Mouse (Mus musculus) kidney, embryonic 16.5 days (tissue): ENCODE results near the gene Ephb3. TPM values are rescaled to one million over a fixed set of nuclear protein-coding genes. Genes with fewer than 3 reads are reported as not detected.

Source experiments
- ATAC-seq: fragments of 200-750 bp; cut with Nextera tagmentation; 2 replicates; pipeline ENCODE4 v1.8.0; 2017; ENCODE audit warnings: moderate TSS enrichment; ENCODE audit not compliant: low FRiP score, low TSS enrichment
- H3K27ac ChIP-seq: fragments of 300-500 bp; sonication (generic); 2 replicates; pipeline ENCODE4 v1.5.1; 2014; ENCODE audit warnings: low read length
- H3K27me3 ChIP-seq: fragments of 300-500 bp; sonication (generic); 2 replicates; pipeline ENCODE4 v1.6.1; 2014; ENCODE audit warnings: low read length, control low read depth, mixed read lengths; ENCODE audit not compliant: insufficient read depth
- H3K36me3 ChIP-seq: fragments of 300-500 bp; sonication (generic); 2 replicates; pipeline ENCODE4 v1.6.1; 2014; ENCODE audit warnings: low read length, control low read depth, mixed read lengths; ENCODE audit not compliant: insufficient read depth
- H3K4me1 ChIP-seq: fragments of 300-500 bp; sonication (generic); 2 replicates; pipeline ENCODE4 v1.6.1; 2014; ENCODE audit warnings: low read length, control low read depth, mixed read lengths; ENCODE audit not compliant: insufficient read depth
- H3K4me2 ChIP-seq: fragments of 300-500 bp; sonication (generic); replicated peaks from 2 replicates; pipeline ENCODE4 v1.6.1; 2014; ENCODE audit warnings: low read depth, low read length
- H3K4me3 ChIP-seq: fragments of 300-500 bp; sonication (generic); 2 replicates; pipeline ENCODE4 v1.5.1; 2014; ENCODE audit warnings: mild to moderate bottlenecking, low read length
- H3K9ac ChIP-seq: fragments of 300-500 bp; sonication (generic); replicated peaks from 2 replicates; pipeline ENCODE4 v1.6.1; 2014; ENCODE audit warnings: low read length
- H3K9me3 ChIP-seq: fragments of 300-500 bp; sonication (generic); 2 replicates; pipeline ENCODE4 v1.6.1; 2016; ENCODE audit warnings: low read length, control low read depth
- WGBS: fragments of 180-500 bp; shearing (Covaris S2); extraction: QIAGEN DNeasy Blood & Tissue Kit; methylation state at CpG from one replicate; pipeline ENCODE4 v1.1.7; 2014; 5-methylcytosine and 5-hydroxymethylcytosine counted together
- polyA plus RNA-seq: library from polyadenylated mRNA; unstranded; fragments of >200 nt; fragmentation: Nextera tagmentation; extraction: Ambion mirVana; gene quantifications from 2 replicates; pipeline ENCODE4 v1.2.1, GENCODE M21; 2015

Gene Ephb3
- polyA plus RNA-seq, 1 experiment from 2014 or later, result 21.8 TPM

DNA sequence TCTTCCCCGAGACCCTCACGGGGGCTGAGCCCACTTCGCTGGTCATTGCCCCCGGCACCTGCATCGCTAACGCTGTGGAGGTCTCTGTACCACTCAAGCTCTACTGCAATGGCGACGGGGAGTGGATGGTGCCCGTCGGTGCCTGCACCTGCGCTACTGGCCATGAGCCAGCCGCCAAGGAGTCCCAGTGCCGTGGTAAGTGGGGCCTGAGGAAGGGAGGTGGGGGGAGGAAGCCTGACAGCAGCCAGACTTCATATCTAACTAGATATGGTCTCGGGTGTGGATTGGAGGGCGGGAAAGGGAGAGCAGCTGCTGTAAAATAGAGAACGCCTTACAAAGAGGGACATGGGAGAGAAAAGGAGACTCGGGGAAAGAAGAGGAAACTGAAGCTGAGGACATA is 10.2 kb downstream of the Ephb3 start:
- Histone ChIP-seq H3K27me3 (no peaks in the 10 kb centered on the region), H3K9me3 (no peaks in the 10 kb centered on the region), H3K27ac (no peak overlapping the region), H3K4me2 (no peak overlapping the region), H3K4me1 (peaks cover 46% of the 10 kb centered on the region), H3K4me3 (no peak overlapping the region), H3K9ac (no peak overlapping the region), H3K36me3 (peaks cover 36% of the 10 kb centered on the region)
- no peak for ATAC-seq
- 82% methylated on average over 17 of the region's 17 CpGs for WGBS

DNA sequence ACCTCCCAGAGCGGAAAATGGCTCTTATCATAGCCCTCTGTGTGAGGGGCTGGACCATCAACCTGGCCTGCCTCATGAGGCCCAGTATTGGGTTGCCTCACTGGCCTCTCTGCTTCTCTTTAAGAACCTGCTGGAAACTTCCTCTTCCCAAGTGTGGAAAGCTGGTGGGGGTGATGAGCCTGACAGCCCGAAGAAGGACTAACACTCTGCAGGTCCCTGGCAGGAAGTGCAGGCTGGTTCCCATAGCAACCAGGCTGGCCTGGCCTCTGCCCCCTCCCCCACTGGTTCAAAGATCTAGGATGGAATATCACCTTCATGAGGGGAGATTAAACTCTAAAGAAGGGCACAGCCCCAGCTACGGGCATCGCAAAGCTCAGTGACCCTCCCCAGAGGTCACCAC is 11.5 kb downstream of the Ephb3 start:
- H3K9ac ChIP-seq, result no peak overlapping the region

DNA sequence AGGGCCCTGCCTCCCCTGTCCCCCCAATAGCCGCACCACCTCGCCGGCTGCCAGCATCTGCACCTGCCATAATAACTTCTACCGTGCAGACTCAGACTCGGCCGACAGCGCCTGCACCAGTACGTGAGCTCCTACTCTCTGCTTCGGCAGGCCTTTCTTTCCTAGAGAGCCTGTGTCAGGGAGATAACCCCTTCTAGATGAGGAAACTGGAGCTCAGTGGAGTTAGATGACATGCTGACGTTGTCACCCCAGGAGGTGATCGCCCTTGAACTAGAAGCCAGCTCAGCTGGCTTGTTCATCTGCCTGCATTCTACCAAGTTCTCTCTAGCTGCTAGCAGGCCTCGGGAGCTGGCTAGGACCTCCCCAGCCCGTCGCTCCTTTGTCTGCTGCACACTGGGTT is 12.7 kb downstream of the Ephb3 start:
- H3K36me3 ChIP-seq, result peaks cover 58% of the 10 kb centered on the region
- H3K4me1 ChIP-seq, result peaks cover 23% of the 10 kb centered on the region
- H3K4me2 ChIP-seq, result no peak overlapping the region
- no peak overlapping the region for H3K27ac ChIP-seq
- H3K4me3 ChIP-seq, result no peak overlapping the region
- no peak for ATAC-seq
- no peak overlapping the region for H3K9ac ChIP-seq
- no peaks in the 10 kb centered on the region for H3K27me3 ChIP-seq
- WGBS, result 85% methylated on average over 14 of the region's 14 CpGs
- no peaks in the 10 kb centered on the region for H3K9me3 ChIP-seq

More for the DNA sequence above, 11.5 kb downstream of the Ephb3 start:
- Histone ChIP-seq H3K4me3 (no peak overlapping the region), H3K4me2 (no peak overlapping the region), H3K27ac (no peak overlapping the region), H3K27me3 (no peaks in the 10 kb centered on the region), H3K36me3 (peaks cover 46% of the 10 kb centered on the region), H3K4me1 (peaks cover 35% of the 10 kb centered on the region), H3K9me3 (no peaks in the 10 kb centered on the region)
- 26% methylated on average over 4 of the region's 4 CpGs for WGBS
- no peak for ATAC-seq

DNA sequence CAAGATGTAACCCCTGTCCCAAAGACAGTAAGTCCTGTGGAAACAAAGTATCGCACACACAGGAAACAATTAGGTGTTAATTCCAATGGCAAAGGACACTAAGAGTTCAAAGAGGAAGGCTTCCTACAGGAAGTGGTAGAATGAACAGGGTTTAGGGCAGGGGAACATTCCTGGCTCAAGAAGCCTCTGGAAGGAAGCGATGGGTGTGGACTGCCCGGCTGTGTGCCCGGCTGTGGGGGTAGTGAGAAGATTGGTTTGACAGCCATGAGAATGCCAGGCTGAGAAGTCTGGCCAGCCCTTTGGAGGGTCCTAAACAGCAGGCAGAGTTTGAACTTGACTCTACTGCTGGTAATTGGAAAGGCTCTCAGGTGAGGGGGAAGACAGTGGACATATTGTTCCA is 15.1 kb downstream of the Ephb3 start:
- H3K27ac ChIP-seq, result no peak overlapping the region
- H3K36me3 ChIP-seq, result peaks cover 52% of the 10 kb centered on the region
- WGBS, result 79% methylated on average over 4 of the region's 4 CpGs
- no peak overlapping the region for H3K4me2 ChIP-seq
- no peak overlapping the region for H3K9ac ChIP-seq
- no peaks in the 10 kb centered on the region for H3K27me3 ChIP-seq
- ATAC-seq, result no peak
- peaks cover 19% of the 10 kb centered on the region for H3K4me1 ChIP-seq
- no peaks in the 10 kb centered on the region for H3K9me3 ChIP-seq
- H3K4me3 ChIP-seq, result no peak overlapping the region

DNA sequence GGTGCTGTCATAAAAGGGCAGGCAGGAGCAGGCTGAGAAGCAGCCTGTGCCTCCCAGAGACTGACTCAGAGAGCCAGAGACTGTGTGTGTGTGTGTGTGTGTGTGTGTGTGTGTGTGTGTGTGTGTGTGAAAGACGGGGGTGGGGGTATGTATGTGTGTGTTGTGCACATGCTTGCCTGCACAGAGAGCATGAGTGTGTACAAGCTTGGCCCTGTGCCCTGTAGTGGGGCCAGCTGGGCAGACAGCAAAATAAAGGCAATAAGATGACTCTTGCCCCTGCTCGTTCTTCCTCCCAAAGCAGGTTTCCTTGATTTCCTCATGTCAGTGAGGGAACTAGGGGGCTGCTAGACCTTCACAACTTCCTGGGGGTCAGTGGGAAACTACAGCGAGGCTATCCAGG is 18.5 kb downstream of the Ephb3 start:
- Histone ChIP-seq H3K27ac (no peak overlapping the region), H3K9ac (no peak overlapping the region), H3K4me1 (0 out of 2 replicates have a peak, but pooled peaks cover 3% of the 10 kb centered on the region), H3K4me2 (no peak overlapping the region), H3K4me3 (no peak overlapping the region), H3K36me3 (peaks cover 39% of the 10 kb centered on the region), H3K27me3 (no peaks in the 10 kb centered on the region), H3K9me3 (no peaks in the 10 kb centered on the region)
- ATAC-seq, result no peak
- 64% methylated on average over 3 of the region's 3 CpGs for WGBS

DNA sequence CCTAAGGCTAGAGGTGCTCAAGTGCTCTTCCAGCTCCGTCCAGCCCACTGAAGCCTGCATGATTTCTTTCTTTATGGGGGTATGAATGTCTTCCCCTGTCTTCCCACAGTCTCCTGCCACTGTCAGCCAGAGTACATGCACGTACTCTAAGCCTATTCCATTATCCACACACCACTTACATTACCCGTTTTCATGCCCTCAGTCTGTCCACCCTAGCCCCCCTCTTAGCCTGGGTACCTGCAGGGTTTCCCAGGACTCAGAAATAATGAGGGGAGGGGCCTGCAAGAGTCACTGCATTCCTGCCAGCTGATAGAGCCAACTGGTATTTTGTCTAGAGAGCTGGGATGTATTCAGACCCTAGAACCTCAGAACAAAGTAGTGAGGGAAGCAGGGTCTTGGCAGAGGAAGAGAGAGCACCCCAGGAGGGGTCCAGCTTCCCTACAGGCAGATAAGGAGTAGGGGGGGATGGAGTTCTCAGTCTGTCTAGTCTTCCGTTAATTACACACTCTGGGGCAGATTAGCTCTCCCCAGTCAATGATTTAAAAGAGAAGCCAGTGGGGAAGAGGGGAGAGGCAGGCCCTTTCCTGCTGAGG is 20.2 kb downstream of the Ephb3 start:
- Histone ChIP-seq H3K4me1 (0 out of 2 replicates have a peak, but pooled peaks cover 3% of the 10 kb centered on the region), H3K4me2 (no peak overlapping the region), H3K36me3 (peaks cover 26% of the 10 kb centered on the region), H3K9me3 (no peaks in the 10 kb centered on the region), H3K27me3 (no peaks in the 10 kb centered on the region), H3K4me3 (no peak overlapping the region), H3K9ac (no peak overlapping the region), H3K27ac (no peak overlapping the region)
- WGBS, result 54% methylated on average over 4 of the region's 4 CpGs
- ATAC-seq, result no peak

DNA sequence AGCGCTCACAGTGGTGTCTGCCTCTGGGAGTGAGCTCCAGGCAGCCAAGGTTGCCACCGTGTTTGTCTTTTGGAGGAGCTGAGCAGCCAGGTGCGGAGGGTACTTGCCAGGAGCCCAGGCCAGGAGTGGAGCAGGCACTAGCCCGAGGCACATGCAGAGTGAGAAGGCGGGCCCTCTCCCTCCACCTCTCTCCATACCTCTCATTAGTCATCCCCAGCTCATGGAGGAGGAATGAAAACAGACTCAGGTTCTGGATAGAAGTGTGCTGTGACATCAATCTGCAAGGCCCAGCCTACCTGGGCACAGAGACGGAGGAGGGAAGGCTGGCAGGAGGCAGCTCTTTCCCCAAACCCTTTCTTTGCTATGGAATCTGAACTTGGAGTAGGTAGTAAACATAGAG is 22.1 kb downstream of the Ephb3 start:
- no peak overlapping the region for H3K27ac ChIP-seq

DNA sequence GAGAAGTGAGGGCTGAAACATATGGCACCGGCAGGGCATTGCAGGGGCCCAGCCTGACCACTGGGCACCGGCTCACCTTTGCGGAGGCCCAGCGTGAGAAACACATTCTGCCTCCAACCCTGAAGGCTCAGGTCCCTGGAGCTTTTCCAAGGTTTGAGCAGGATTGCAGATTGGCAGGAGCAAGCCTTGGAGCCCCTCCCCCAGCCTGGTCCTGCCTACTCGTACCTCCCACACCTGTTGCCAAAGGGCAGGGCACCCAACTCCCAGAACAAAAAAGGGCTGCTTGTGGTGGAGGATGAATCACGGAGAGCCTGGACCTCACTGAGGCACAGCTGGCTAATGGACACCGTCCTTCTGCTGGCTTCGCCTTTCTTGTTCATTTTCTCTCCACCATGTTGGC is 30.6 kb downstream of the Ephb3 start:
- no peaks in the 10 kb centered on the region for H3K9me3 ChIP-seq
- H3K4me1 ChIP-seq, result peaks cover 17% of the 10 kb centered on the region
- H3K9ac ChIP-seq, result no peak overlapping the region
- 55% methylated on average over 8 of the region's 8 CpGs for WGBS
- H3K36me3 ChIP-seq, result no peaks in the 10 kb centered on the region
- no peak overlapping the region for H3K4me2 ChIP-seq
- H3K4me3 ChIP-seq, result no peak overlapping the region
- ATAC-seq, result peak; percentile 46; the same call in 1 of the 2 replicates
- H3K27me3 ChIP-seq, result peaks cover 10% of the 10 kb centered on the region; the same call in 1 of the 2 replicates
- no peak overlapping the region for H3K27ac ChIP-seq

More for the DNA sequence above, 22.1 kb downstream of the Ephb3 start:
- Histone ChIP-seq H3K9ac (no peak overlapping the region), H3K4me3 (no peak overlapping the region), H3K27me3 (no peaks in the 10 kb centered on the region), H3K4me1 (0 out of 2 replicates have a peak, but pooled peaks cover 3% of the 10 kb centered on the region), H3K9me3 (no peaks in the 10 kb centered on the region), H3K36me3 (peaks cover 10% of the 10 kb centered on the region), H3K4me2 (no peak overlapping the region)
- ATAC-seq, result no peak
- 57% methylated on average over 6 of the region's 6 CpGs for WGBS

DNA sequence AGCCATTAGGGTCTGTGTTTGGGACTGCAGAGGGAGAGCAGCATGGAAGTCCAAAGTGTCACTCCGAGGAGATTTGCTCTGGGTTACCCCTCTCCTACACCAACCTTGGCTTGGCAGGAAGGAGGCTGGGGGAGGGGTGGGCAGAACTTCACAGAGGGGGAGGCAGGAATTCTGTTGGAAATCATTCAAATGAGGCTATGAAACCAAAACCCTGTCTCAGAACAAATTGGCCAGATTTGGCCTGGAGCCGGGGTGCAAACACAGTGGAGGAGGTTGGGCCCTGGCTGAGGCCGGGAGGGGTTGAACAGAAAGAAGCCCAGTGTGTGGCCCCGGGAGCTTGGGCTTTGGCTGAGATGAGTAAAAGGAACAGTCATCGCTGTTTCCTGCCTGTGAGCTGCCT is 34.2 kb downstream of the Ephb3 start:
- Histone ChIP-seq H3K4me3 (no peak overlapping the region), H3K4me2 (no peak overlapping the region), H3K27ac (no peak overlapping the region), H3K4me1 (peaks cover 28% of the 10 kb centered on the region), H3K27me3 (peaks cover 19% of the 10 kb centered on the region), H3K9me3 (no peaks in the 10 kb centered on the region), H3K36me3 (no peaks in the 10 kb centered on the region), H3K9ac (no peak overlapping the region)
- 22% methylated on average over 5 of the region's 5 CpGs for WGBS
- no peak for ATAC-seq

DNA sequence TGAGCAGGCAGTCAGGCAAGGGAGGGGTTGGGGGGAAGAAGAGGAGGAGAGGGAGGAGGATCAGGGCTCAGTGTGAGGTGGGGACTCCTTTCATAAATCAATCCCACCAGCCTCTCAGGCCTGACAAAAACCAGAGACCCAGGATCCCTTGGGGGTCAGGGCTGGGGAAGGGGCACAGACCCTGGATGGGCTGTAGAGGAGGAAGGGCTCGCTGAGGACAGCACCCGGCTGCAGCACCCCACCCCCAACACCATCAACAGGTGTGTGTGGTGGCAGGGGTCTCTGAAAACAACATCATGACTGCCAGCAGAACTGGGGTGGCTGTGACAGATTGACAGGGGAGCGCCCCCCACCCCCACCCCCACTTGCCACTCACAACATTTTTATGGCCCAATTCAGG is 36.0 kb downstream of the Ephb3 start:
- H3K9ac ChIP-seq, result no peak overlapping the region
- no peak overlapping the region for H3K4me2 ChIP-seq
- no peak overlapping the region for H3K27ac ChIP-seq
- H3K9me3 ChIP-seq, result no peaks in the 10 kb centered on the region
- H3K4me1 ChIP-seq, result peaks cover 32% of the 10 kb centered on the region
- no peak overlapping the region for H3K4me3 ChIP-seq
- no peaks in the 10 kb centered on the region for H3K36me3 ChIP-seq
- no peak for ATAC-seq
- WGBS, result 53% methylated on average over 3 of the region's 3 CpGs
- peaks cover 37% of the 10 kb centered on the region for H3K27me3 ChIP-seq
